Mouse (Mus musculus) ES-E14 (cell line): ENCODE results near the gene Polk. TPM values are rescaled to one million over a fixed set of nuclear protein-coding genes. Genes with fewer than 3 reads are reported as not detected.

Experiments used
- DNase-seq: peaks from one replicate; pipeline ENCODE4 v3.0.0-alpha.2; 2013; ENCODE audit warnings: low read depth, low spot score
- H3K27ac ChIP-seq: 2 replicates; pipeline ENCODE4 v1.5.1; 2012; ENCODE audit warnings: low read depth, mild to moderate bottlenecking, low read length, moderate library complexity, mixed read lengths; ENCODE audit not compliant: poor library complexity, insufficient read depth, severe bottlenecking
- H3K36me3 ChIP-seq: 2 replicates; pipeline ENCODE4 v1.6.1; 2012; ENCODE audit warnings: mild to moderate bottlenecking, low read length, moderate library complexity, mixed read lengths; ENCODE audit not compliant: control insufficient read depth, poor library complexity, insufficient read depth, severe bottlenecking
- H3K4me1 ChIP-seq, 2 experiments: fragments of 150-350 bp in 1 of 2; sonication (generic) in 1 of 2; 2 replicates each; pipeline ENCODE4 v1.6.1; 2012; ENCODE audit warnings: low read length in 2 of 2, mild to moderate bottlenecking in 1 of 2, mixed read lengths in 1 of 2; ENCODE audit not compliant: control insufficient read depth in 2 of 2, insufficient read depth in 2 of 2, poor library complexity in 1 of 2
- H3K4me3 ChIP-seq, 2 experiments: fragments of 150-350 bp in 1 of 2; sonication (generic) in 1 of 2; 2 replicates each; pipeline ENCODE4 v1.5.1; 2012; ENCODE audit warnings: low read length in 2 of 2, low read depth in 1 of 2, mild to moderate bottlenecking in 1 of 2, mixed read lengths in 1 of 2; ENCODE audit not compliant: insufficient read depth in 1 of 2, poor library complexity in 1 of 2, severe bottlenecking in 1 of 2
- H3K9ac ChIP-seq: 2 replicates; pipeline ENCODE4 v1.6.1; 2012; ENCODE audit warnings: low read depth, mild to moderate bottlenecking, low read length, mixed read lengths; ENCODE audit not compliant: poor library complexity, insufficient read depth, severe bottlenecking
- H3K9me3 ChIP-seq: fragments of 150-350 bp; sonication (generic); 2 replicates; pipeline ENCODE4 v1.6.1; 2012; ENCODE audit warnings: low read depth, mild to moderate bottlenecking, low read length; ENCODE audit not compliant: control insufficient read depth, insufficient read depth
- CHD2 ChIP-seq: IDR thresholded peaks from 2 replicates; pipeline ENCODE4 v1.6.1; 2014; ENCODE audit warnings: mild to moderate bottlenecking, low read depth, low read length, inconsistent platforms
- HCFC1 ChIP-seq: IDR thresholded peaks from 2 replicates; pipeline ENCODE4 v1.6.1; 2012; ENCODE audit warnings: low read length, inconsistent platforms, borderline replicate concordance; ENCODE audit not compliant: insufficient read depth
- MAFK ChIP-seq: IDR thresholded peaks from 2 replicates; pipeline ENCODE4 v1.6.1; 2014; ENCODE audit warnings: mild to moderate bottlenecking, low read depth, low read length, inconsistent platforms; ENCODE audit not compliant: insufficient read depth
- ZC3H11A ChIP-seq: IDR thresholded peaks from 2 replicates; pipeline ENCODE4 v1.6.1; 2012; ENCODE audit warnings: low read depth, mild to moderate bottlenecking, inconsistent platforms, low read length, borderline replicate concordance
- ZNF384 ChIP-seq: IDR thresholded peaks from 2 replicates; pipeline ENCODE4 v1.6.1; 2012; ENCODE audit warnings: low read depth, low read length, inconsistent platforms
- in situ Hi-C, 2 experiments: fragments of 600-800 bp; cut with MboI; formaldehyde crosslinking; loops; one replicate each; pipeline ENCODE4 v1.15.1; 2025; ENCODE audit warnings: low sequenced_read_pairs in 2 of 2, inconsistent platforms in 1 of 2; ENCODE audit not compliant: unreplicated experiment in 2 of 2
- total RNA-seq: library from RNA; depleted of rRNA; stranded (reverse); fragments of 300-350 nt; gene quantifications from 2 replicates; pipeline ENCODE4 v1.2.3, GENCODE M21; 2012

Polk gene
- total RNA-seq, 1 experiment: 23.7 TPM

DNA sequence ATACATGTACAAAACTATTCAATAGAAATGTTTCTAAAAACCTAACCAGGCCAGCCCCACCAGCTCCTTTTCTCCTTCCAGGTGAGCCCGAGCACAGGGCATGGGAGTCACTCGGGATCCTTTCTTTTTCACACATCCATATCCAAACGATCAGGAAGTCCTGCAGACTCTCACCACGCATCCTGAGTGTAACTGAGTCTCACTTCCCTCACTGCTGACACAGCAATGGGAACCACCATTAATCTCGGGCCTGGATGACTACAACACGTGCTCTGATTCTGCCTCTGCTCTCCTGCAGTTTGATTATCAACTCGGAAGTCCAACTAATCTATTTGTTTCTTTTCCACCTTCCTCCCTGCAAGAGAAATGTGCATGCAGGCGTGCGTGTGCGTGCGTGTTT is 14.5 kb downstream of the Polk start:
- Histone ChIP-seq H3K36me3 (peaks cover 3% of the 10 kb centered on the region; the same call in 1 of the 2 replicates), H3K4me3 (no peak overlapping the region), H3K9me3 (no peaks in the 10 kb centered on the region), H3K27ac (no peak overlapping the region), H3K4me1 (peaks cover 0 to 3% of the 10 kb centered on the region in 2 experiments; a peak in 1 of 4 replicates), H3K9ac (no peak overlapping the region; the same call in 1 of the 2 replicates)
- DNase-seq: no peak
- in situ Hi-C loops: loop anchor here in 1 of 2 experiments (5.0 kb wide), 1 partner anchor 1526 kb away; no protein-coding TSS in a partner anchor
- TF ChIP-seq CHD2: no peak
- no peak for TF ChIP-seq ZC3H11A
- TF ChIP-seq MAFK: no peak
- TF ChIP-seq ZNF384: no peak
- no peak for TF ChIP-seq HCFC1

GRCm38 (mm10) chr13:96527022-96527421 is 15.4 kb downstream of the Polk start:
- Histone ChIP-seq H3K36me3 (peaks cover 3% of the 10 kb centered on the region; the same call in 1 of the 2 replicates), H3K4me1 (peaks cover 0 to 3% of the 10 kb centered on the region in 2 experiments; a peak in 1 of 4 replicates), H3K4me3 (no peak overlapping the region), H3K9ac (no peak overlapping the region), H3K9me3 (no peaks in the 10 kb centered on the region), H3K27ac (no peak overlapping the region)
- DNase-seq: no peak
- TF ChIP-seq ZNF384 (no peak), HCFC1 (no peak), ZC3H11A (no peak)
- in situ Hi-C loops: loop anchor here in 1 of 2 experiments (5.0 kb wide), 1 partner anchor 1525 kb away; no protein-coding TSS in a partner anchor

GRCm38 (mm10) chr13:96521294-96521693 is 21.1 kb downstream of the Polk start:
- Histone ChIP-seq H3K36me3 (peaks cover 1% of the 10 kb centered on the region; the same call in 1 of the 2 replicates), H3K9me3 (no peaks in the 10 kb centered on the region), H3K27ac (no peak overlapping the region), H3K9ac (no peak overlapping the region), H3K4me1 (no peaks in the 10 kb centered on the region), H3K4me3 (no peak overlapping the region)
- TF ChIP-seq ZC3H11A: no peak
- TF ChIP-seq HCFC1: no peak
- TF ChIP-seq MAFK: no peak
- no peak for TF ChIP-seq ZNF384
- TF ChIP-seq CHD2: no peak
- no peak for DNase-seq
- in situ Hi-C loops: no loop called here

- H3K36me3 ChIP-seq: peaks cover 3% of the 10 kb centered on the region; the same call in 1 of the 2 replicates
- no peak overlapping the region for H3K4me3 ChIP-seq
- H3K27ac ChIP-seq: no peak overlapping the region
- in situ Hi-C loops: no loop called here
- DNase-seq: no peak
- no peak for TF ChIP-seq CHD2
- TF ChIP-seq ZC3H11A: no peak
- no peak for TF ChIP-seq ZNF384
- no peak for TF ChIP-seq MAFK
- no peak for TF ChIP-seq HCFC1
- no peak overlapping the region for H3K9ac ChIP-seq
- H3K9me3 ChIP-seq: no peaks in the 10 kb centered on the region
- H3K4me1 ChIP-seq: no peaks in the 10 kb centered on the region
These were observed 25.0 kb downstream of the Polk start for GRCm38 (mm10) chr13:96517335-96517734.

DNA sequence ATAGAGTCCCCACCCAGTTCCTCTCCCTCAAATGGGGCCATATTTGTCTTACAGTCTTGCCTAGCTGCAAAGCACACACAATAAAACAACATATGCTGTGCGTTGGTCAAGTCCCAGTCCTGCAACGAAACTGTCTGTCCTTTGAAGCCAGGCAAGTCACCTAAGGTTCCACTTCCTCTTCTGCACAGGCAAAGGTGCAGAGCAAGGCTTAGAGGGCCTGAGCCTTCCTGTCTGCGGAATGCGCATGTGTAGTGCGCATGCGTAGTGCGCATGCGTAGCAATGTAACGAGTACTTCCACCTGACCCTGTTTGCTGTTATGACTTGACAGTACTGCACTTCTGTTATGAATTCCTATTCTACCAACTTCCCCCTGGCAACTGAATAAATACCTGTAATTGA is 26.1 kb downstream of the Polk start:
- TF ChIP-seq HCFC1 (no peak), ZC3H11A (no peak), CHD2 (no peak), ZNF384 (no peak), MAFK (no peak)
- peaks cover 3% of the 10 kb centered on the region; the same call in 1 of the 2 replicates for H3K36me3 ChIP-seq
- in situ Hi-C loops: no loop called here
- H3K9ac ChIP-seq: no peak overlapping the region
- H3K27ac ChIP-seq: no peak overlapping the region
- H3K4me3 ChIP-seq: no peak overlapping the region
- no peaks in the 10 kb centered on the region for H3K4me1 ChIP-seq
- H3K9me3 ChIP-seq: no peaks in the 10 kb centered on the region
- no peak for DNase-seq
